Mouse (Mus musculus) neural tube, embryonic 12.5 days (tissue): ENCODE measurements around the gene Sema5b. TPM values are rescaled to one million over a fixed set of nuclear protein-coding genes. Genes with fewer than 3 reads are reported as not detected.

Experiments used
- ATAC-seq: fragments of 200-750 bp; cut with Nextera tagmentation; 2 replicates; pipeline ENCODE4 v1.8.0; 2017; ENCODE audit warnings: low read depth, mild to moderate bottlenecking, moderate TSS enrichment, moderate library complexity; ENCODE audit not compliant: low FRiP score
- H3K27ac ChIP-seq: fragments of 300-500 bp; sonication (generic); 2 replicates; pipeline ENCODE4 v1.5.1; 2016
- H3K27me3 ChIP-seq: fragments of 300-500 bp; sonication (generic); replicated peaks from 2 replicates; pipeline ENCODE4 v1.6.1; 2016; ENCODE audit warnings: mild to moderate bottlenecking
- H3K36me3 ChIP-seq: fragments of 300-500 bp; sonication (generic); 2 replicates; pipeline ENCODE4 v1.6.1; 2016; ENCODE audit warnings: mild to moderate bottlenecking
- H3K4me1 ChIP-seq: fragments of 300-500 bp; sonication (generic); 2 replicates; pipeline ENCODE4 v1.6.1; 2016
- H3K4me2 ChIP-seq: fragments of 300-500 bp; sonication (generic); replicated peaks from 2 replicates; pipeline ENCODE4 v1.6.1; 2016; ENCODE audit warnings: mild to moderate bottlenecking
- H3K4me3 ChIP-seq: fragments of 300-500 bp; sonication (generic); 2 replicates; pipeline ENCODE4 v1.5.1; 2016
- H3K9ac ChIP-seq: fragments of 300-500 bp; sonication (generic); 2 replicates; pipeline ENCODE4 v1.6.1; 2016; ENCODE audit warnings: mild to moderate bottlenecking
- H3K9me3 ChIP-seq: fragments of 300-500 bp; sonication (generic); 2 replicates; pipeline ENCODE4 v1.6.1; 2016; ENCODE audit warnings: mild to moderate bottlenecking
- WGBS: fragments of 180-500 bp; shearing (Covaris S2); methylation state at CpG from one replicate; pipeline ENCODE4 v1.1.7; 2016; 5-methylcytosine and 5-hydroxymethylcytosine counted together
- polyA plus RNA-seq: library from polyadenylated mRNA; unstranded; fragments of >200 nt; fragmentation: Nextera tagmentation; extraction: Ambion mirVana; gene quantifications from 2 replicates; pipeline ENCODE4 v1.2.1, GENCODE M21; 2016

The Sema5b gene
- polyA plus RNA-seq, 1 experiment from 2014 or later = 46.1 TPM

DNA sequence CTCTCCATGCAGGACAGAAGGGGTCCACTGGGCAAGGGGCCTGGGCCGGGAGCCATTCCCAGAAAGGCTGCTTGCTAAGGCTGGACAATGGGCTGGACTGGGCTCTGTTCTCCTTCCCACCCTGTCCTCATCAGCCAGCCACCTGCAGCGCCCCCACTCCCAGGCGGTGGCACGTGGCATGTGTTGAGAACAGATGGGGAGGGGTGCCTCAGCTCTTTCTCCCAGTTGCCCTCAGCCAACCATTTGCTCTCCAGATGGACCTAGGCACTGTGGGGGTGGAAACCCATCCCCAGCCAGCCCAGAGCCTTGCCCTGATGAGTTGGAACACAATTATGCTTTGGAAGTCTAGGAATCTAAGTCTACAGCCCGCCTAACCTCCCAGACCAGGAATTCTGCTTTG, 59.3 kb downstream of the Sema5b start:
- no peak overlapping the region for H3K27ac ChIP-seq
- 75% methylated on average over 5 of the region's 5 CpGs for WGBS
- no peak overlapping the region for H3K4me2 ChIP-seq
- no peak overlapping the region for H3K4me3 ChIP-seq
- peaks cover 4% of the 10 kb centered on the region; the same call in 1 of the 2 replicates for H3K36me3 ChIP-seq
- H3K4me1 ChIP-seq = peaks cover 68% of the 10 kb centered on the region
- no peak overlapping the region for H3K9ac ChIP-seq
- no peak for ATAC-seq
- H3K9me3 ChIP-seq = no peaks in the 10 kb centered on the region
- H3K27me3 ChIP-seq = no peaks in the 10 kb centered on the region

DNA sequence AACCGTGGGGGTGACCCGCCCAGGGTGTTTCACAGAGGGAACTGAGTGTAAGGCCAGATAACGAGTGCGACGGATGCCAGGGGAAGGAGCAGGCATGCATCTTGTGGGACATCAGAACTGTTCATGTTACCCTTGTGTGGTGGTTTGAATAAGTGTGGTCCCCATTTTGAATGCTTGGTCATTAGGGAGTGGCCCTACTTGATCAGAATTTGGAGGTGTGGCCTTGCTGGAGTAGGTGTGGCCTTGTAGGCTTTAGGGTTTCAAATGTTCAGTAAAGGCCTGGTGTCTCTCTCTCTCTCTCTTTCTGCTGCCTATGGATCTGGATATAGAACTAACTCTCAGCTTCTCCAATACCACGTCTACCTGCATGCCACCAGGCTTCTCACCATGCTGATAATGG, 60.5 kb downstream of the Sema5b start:
- ATAC-seq = no peak
- H3K4me1 ChIP-seq = peaks cover 60% of the 10 kb centered on the region
- H3K9ac ChIP-seq = no peak overlapping the region
- no peak overlapping the region for H3K27ac ChIP-seq
- peaks cover 4% of the 10 kb centered on the region; the same call in 1 of the 2 replicates for H3K36me3 ChIP-seq
- no peak overlapping the region for H3K4me3 ChIP-seq
- WGBS = 90% methylated on average over 6 of the region's 6 CpGs
- no peaks in the 10 kb centered on the region for H3K9me3 ChIP-seq
- H3K27me3 ChIP-seq = no peaks in the 10 kb centered on the region
- no peak overlapping the region for H3K4me2 ChIP-seq

DNA sequence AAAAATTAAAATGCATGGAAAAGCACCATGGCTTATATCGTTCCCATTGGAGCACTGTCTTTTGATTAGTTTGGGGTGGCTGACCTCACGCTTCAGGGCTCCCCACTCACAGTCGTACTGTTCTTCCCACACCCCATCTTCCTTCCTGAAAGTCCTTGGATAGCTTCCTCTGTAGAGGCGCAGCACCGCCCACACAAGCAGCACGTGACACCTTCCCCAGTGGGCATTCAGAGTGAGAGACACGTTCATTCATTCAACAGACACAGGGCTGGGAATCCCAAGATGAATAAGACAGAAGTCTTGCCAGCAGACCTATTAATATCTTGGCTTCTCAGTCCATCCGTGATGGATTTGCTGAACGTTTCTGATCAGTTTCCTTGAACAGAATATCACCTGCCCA, 61.6 kb downstream of the Sema5b start:
- no peak overlapping the region for H3K27ac ChIP-seq
- H3K9ac ChIP-seq = no peak overlapping the region
- ATAC-seq = no peak
- no peaks in the 10 kb centered on the region for H3K9me3 ChIP-seq
- no peaks in the 10 kb centered on the region for H3K27me3 ChIP-seq
- WGBS = 79% methylated on average over 9 of the region's 9 CpGs
- H3K36me3 ChIP-seq = peaks cover 4% of the 10 kb centered on the region; the same call in 1 of the 2 replicates
- H3K4me3 ChIP-seq = no peak overlapping the region
- peaks cover 55% of the 10 kb centered on the region for H3K4me1 ChIP-seq
- no peak overlapping the region for H3K4me2 ChIP-seq

DNA sequence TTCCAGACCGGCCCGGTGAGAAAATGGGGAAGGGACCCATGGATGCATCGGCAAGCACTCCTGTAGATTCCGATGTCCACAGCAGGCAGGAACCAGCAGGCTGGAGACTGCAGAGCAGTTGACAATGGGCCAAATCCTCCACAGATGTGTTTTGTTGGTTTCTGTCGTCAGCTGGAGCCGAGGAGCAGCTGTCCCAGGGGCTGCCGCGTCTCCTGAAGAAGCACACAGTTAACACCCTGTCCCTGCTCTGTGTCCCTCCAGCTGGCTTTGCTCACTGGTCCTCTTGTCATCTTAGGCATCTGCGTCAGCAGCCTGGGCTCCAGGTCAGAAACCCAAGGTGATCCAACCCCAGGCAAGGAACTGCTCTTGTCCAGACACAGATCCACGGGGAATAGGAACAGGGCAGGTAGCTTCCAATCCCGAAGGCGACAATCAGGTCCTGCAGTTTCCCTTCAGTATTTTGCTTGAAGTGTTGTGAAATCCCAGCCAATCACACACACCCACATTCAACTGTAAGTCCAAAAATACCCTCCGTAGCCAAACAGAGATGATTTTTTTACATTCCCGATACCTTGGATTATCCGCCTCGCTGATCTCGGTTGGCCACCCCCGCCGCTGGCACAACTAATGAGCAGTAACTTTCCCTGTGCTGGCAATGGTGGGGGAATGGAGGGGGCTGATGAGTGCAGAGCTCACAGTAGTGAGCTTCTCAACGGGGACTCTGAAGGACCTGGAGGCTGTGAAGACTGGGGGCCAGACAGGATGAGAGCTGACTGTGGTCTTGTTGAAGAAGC, 63.0 kb downstream of the Sema5b start:
- ATAC-seq = no peak
- Histone ChIP-seq H3K4me2 (no peak overlapping the region), H3K4me3 (no peak overlapping the region), H3K4me1 (peaks cover 45% of the 10 kb centered on the region), H3K9me3 (no peaks in the 10 kb centered on the region), H3K27ac (no peak overlapping the region), H3K9ac (no peak overlapping the region), H3K27me3 (no peaks in the 10 kb centered on the region), H3K36me3 (peaks cover 4% of the 10 kb centered on the region; the same call in 1 of the 2 replicates)
- WGBS = 69% methylated on average over 20 of the region's 20 CpGs

DNA sequence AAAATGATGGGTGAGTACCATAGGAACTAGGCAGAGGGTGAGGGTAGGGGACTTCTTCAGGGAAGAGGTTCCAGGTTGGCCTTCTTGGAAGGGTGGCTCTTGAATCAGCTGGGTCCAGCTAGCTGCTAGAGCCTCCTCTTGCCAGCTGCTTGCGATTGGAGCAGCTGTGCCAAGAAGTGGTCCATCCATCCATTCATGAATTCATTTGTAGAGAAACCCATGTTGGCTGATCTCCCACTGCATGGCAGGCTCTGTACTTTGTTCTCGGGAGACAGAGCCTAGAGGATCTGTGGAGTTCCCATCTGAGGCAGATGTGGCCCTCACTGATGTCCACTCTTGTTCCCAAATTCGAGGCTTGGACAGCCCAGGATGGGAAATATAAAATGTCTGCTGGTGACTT, 66.3 kb downstream of the Sema5b start:
- Histone ChIP-seq H3K4me3 (no peak overlapping the region), H3K27ac (no peak overlapping the region), H3K4me2 (no peak overlapping the region), H3K27me3 (no peaks in the 10 kb centered on the region), H3K4me1 (peaks cover 33% of the 10 kb centered on the region), H3K9me3 (no peaks in the 10 kb centered on the region), H3K36me3 (no peaks in the 10 kb centered on the region), H3K9ac (no peak overlapping the region)
- ATAC-seq = no peak
- 89% methylated on average over 3 of the region's 3 CpGs for WGBS

DNA sequence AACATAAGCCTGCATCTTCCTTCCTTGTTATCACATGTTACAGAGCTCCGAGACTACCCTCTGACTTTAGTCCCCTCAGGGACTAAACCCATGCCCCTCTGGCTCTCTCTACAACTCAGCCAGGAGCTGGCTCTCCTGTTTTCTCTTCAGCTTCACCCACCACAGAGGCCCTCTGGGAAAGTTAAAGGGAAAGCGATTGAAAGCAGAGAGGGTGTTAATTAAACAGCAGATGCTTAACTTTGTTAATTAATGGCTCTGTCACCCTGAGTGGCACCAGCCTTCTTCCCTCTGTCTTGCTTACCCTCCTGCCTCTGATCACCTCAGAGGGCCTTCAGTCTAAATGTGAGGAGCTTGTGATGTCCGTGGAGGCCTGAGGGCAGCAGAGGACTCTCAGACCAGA, 67.3 kb downstream of the Sema5b start:
- no peak overlapping the region for H3K9ac ChIP-seq
- no peak overlapping the region for H3K4me3 ChIP-seq
- H3K4me2 ChIP-seq = no peak overlapping the region
- no peaks in the 10 kb centered on the region for H3K9me3 ChIP-seq
- no peak for ATAC-seq
- H3K27me3 ChIP-seq = no peaks in the 10 kb centered on the region
- peaks cover 29% of the 10 kb centered on the region for H3K4me1 ChIP-seq
- 53% methylated on average over 3 of the region's 3 CpGs for WGBS
- H3K36me3 ChIP-seq = no peaks in the 10 kb centered on the region
- H3K27ac ChIP-seq = no peak overlapping the region

DNA sequence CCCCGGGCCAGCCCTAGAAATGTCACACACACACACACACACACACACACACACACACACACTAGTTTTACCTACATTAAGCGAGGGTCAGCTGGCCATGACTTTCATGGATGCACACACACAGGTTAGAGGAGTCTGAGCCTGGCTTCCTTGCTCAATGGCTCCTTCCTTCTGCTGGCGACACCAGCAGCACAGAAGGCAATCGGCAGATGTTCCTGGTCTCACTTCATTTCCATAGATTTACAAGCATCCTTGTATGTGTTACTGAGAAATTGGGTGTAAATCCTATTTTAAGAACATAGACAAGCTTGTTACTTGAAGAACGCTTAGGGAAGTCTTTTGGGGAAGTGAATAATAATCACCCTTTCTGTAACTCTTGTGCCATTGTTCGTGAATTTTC, 68.6 kb downstream of the Sema5b start:
- Histone ChIP-seq H3K4me3 (no peak overlapping the region), H3K9me3 (no peaks in the 10 kb centered on the region), H3K36me3 (no peaks in the 10 kb centered on the region), H3K9ac (no peak overlapping the region), H3K27ac (no peak overlapping the region), H3K27me3 (no peaks in the 10 kb centered on the region), H3K4me2 (no peak overlapping the region), H3K4me1 (peaks cover 34% of the 10 kb centered on the region)
- no peak for ATAC-seq
- 76% methylated on average over 6 of the region's 6 CpGs for WGBS

DNA sequence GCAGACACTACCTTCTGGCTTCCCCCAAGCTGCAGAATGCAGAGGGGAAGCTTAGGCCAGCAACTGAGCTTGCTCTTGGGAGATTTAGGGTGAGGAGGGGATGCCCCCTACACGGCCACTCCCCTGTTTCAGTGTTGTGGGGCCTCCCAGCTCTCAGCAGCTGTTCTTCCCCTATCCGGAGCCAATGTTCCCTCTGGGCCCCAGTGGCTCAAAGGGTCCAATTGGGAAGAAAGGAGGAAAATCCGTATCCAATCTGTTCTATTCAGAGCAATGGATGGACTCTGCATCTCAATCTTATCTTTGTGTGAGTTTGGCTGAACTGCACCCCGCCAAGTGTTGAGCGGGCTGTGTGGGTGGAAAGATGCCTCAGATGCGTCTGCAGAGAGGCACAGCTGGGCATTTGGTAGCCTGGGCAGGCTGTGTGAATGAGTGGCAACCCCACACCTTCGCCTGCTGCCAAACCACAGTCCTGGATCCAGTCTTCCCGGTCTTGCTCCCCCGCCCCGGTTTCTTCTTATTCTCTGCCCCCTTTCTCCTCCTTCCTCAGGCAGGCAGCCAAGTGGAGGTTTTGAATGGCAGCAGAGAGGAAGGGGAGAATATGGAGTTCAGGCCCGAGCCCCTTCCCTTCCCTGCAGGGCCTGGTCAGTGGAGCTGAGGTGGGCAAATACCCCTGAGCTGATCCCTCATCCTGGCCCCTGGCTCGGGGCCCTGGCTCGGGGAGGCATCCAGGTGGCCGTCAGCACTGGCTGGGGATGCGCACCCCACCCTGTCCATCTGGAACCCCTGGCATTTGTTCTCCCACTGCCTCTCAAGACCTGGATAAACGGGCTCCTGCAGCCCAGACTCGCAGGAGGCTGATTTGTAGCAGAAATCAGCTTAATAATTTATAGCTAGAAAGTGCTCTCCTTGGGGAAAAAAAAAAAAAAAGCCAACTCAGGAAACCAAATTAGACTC, 73.2 kb downstream of the Sema5b start:
- Histone ChIP-seq H3K9ac (peak overlapping the region; percentile 29; the same call in 1 of the 2 replicates), H3K4me1 (peaks cover 36% of the 10 kb centered on the region)
- 29% methylated on average over 17 of the region's 17 CpGs for WGBS

DNA sequence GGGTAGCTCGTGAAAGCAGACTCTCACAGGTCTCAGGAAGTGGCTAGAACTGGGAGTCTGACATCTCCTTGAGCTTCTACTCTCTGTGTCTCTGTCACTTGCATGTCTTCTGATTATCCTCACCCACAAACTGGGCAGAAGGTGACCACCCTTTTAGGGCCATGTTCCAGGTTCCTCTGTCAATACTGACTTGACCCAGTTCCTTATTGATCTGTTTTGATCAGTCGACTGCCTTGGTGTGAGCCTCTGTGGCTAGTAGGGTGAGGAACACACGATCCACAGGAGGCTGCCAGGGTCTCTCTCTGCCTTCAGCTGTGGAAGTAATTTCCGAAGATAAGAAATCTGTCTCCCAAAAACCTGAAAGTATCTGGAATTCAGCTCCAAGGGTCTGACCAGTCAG, 76.8 kb downstream of the Sema5b start:
- no peak overlapping the region for H3K27ac ChIP-seq
- H3K9ac ChIP-seq = no peak overlapping the region
- 94% methylated on average over 4 of the region's 4 CpGs for WGBS
- H3K36me3 ChIP-seq = peaks cover 2% of the 10 kb centered on the region; the same call in 1 of the 2 replicates
- no peaks in the 10 kb centered on the region for H3K27me3 ChIP-seq
- no peak overlapping the region for H3K4me3 ChIP-seq
- no peak for ATAC-seq
- no peaks in the 10 kb centered on the region for H3K9me3 ChIP-seq
- H3K4me1 ChIP-seq = peaks cover 34% of the 10 kb centered on the region
- no peak overlapping the region for H3K4me2 ChIP-seq

More for the DNA sequence above, 73.2 kb downstream of the Sema5b start:
- Histone ChIP-seq H3K4me2 (peak overlapping the region; percentile 40), H3K27ac (peak overlapping the region; percentile 85), H3K4me3 (no peak overlapping the region), H3K9me3 (no peaks in the 10 kb centered on the region), H3K27me3 (no peaks in the 10 kb centered on the region), H3K36me3 (no peaks in the 10 kb centered on the region)
- ATAC-seq = peak; percentile 83

DNA sequence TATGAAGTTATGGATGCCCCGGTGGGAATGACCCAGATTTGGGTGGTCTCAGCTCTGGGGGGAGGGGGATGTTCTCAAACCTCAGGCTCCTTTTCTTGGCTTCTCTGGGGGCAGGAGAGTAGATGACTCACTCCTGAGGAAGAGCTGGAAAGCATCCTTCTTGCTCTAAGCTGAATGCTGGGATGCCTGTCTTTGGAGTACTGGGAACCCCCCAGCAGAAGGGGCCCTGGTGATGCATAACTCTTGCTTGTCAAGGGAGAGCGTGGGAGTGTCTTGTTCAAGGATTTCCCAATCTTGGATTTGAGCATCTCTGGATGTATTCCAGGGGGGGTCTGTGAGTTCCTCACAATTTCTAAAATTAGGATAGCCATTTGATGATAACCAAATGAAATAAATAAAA, 82.1 kb downstream of the Sema5b start:
- ATAC-seq = no peak
- Histone ChIP-seq H3K9me3 (no peaks in the 10 kb centered on the region), H3K27ac (no peak overlapping the region), H3K4me3 (no peak overlapping the region), H3K9ac (no peak overlapping the region), H3K36me3 (peaks cover 5% of the 10 kb centered on the region), H3K27me3 (no peaks in the 10 kb centered on the region), H3K4me1 (peaks cover 20% of the 10 kb centered on the region; the same call in 1 of the 2 replicates), H3K4me2 (no peak overlapping the region)
- 83% methylated on average over 2 of the region's 2 CpGs for WGBS

DNA sequence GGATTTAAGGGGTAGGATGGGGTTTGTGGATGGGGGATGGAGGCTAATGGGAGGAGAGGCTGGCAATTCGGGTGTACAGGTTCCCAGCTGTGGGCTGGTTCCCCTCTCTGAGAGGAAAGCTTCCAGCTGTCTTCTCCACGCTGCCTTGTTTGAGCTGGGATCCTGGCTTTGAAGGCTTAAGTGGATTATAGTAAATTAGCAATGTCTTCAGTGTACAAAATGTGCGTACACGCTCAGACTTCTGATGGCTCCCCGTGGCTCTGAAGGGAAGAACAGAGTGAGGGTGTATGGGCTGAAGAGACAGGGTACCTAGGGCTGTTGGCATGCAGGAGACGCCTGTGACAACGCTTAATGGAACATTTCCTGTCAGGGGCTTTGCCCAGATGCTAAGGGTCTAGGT, 83.0 kb downstream of the Sema5b start:
- ATAC-seq = no peak
- H3K27me3 ChIP-seq = no peaks in the 10 kb centered on the region
- H3K9me3 ChIP-seq = no peaks in the 10 kb centered on the region
- 66% methylated on average over 7 of the region's 7 CpGs for WGBS
- no peak overlapping the region for H3K4me2 ChIP-seq
- no peak overlapping the region for H3K27ac ChIP-seq
- no peak overlapping the region for H3K9ac ChIP-seq
- H3K36me3 ChIP-seq = peaks cover 10% of the 10 kb centered on the region
- H3K4me3 ChIP-seq = no peak overlapping the region
- H3K4me1 ChIP-seq = peaks cover 17% of the 10 kb centered on the region; the same call in 1 of the 2 replicates

DNA sequence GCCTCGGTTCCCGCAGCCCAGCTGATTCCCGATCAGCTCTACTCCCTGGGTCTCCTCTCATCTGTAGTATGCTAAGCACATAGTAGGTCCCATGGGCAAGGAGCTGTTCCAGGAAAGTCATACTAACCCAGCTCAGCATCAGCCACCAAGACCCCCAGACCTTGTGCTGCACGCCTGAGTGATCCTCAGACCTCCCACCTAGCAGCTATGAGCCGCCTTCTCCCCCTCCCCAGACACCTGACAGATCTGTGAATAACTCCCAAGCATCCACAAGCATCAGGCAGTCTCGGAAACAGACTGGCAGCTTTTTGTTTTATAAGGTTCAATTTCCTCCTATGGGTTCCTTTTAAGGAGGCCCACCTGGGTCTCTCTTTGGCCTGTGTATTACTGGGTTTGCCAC, 83.9 kb downstream of the Sema5b start:
- 55% methylated on average over 6 of the region's 6 CpGs for WGBS
- no peak overlapping the region for H3K27ac ChIP-seq
- ATAC-seq = no peak
- no peaks in the 10 kb centered on the region for H3K9me3 ChIP-seq
- peaks cover 12% of the 10 kb centered on the region; the same call in 1 of the 2 replicates for H3K4me1 ChIP-seq
- peaks cover 16% of the 10 kb centered on the region for H3K36me3 ChIP-seq
- peak overlapping the region; percentile 21; the same call in 1 of the 2 replicates for H3K9ac ChIP-seq
- no peak overlapping the region for H3K4me2 ChIP-seq
- H3K4me3 ChIP-seq = no peak overlapping the region
- no peaks in the 10 kb centered on the region for H3K27me3 ChIP-seq
